Mouse (Mus musculus): ENCODE measurements around the gene Col7a1. TPM values are rescaled to one million over a fixed set of nuclear protein-coding genes. Genes with fewer than 3 reads are reported as not detected.

Gene Col7a1
- polyA plus RNA-seq, 1 experiment from 2014 or later, result 1.1 TPM

GRCm38 (mm10) chr9:108945111-108945510 is 8.3 kb upstream of the Col7a1 start:
- H3K9me3 ChIP-seq (ENCODE audit: control insufficient read depth, low read length), result no peaks in the 10 kb centered on the region
- H3K4me2 ChIP-seq, result no peak overlapping the region
- peaks cover 40% of the 10 kb centered on the region for H3K36me3 ChIP-seq (ENCODE audit: control insufficient read depth, insufficient read depth, low read length)
- H3K4me1 ChIP-seq (ENCODE audit: control insufficient read depth, insufficient read depth, low read length), result no peaks in the 10 kb centered on the region
- DNase-seq (ENCODE audit: low spot score, missing footprints) (no peak), ATAC-seq (ENCODE audit: low FRiP score) (no peak)
- 81% methylated on average over 9 of the region's 9 CpGs for WGBS
- H3K9ac ChIP-seq (ENCODE audit: low read length), result no peak overlapping the region
- H3K4me3 ChIP-seq (ENCODE audit: low read depth, low read length), result no peak overlapping the region
- H3K27ac ChIP-seq (ENCODE audit: low read depth, low read length), result no peak overlapping the region
- no peaks in the 10 kb centered on the region for H3K27me3 ChIP-seq (ENCODE audit: control insufficient read depth, insufficient read depth, low read length)

GRCm38 (mm10) chr9:108945608-108946007 is 7.8 kb upstream of the Col7a1 start:
- H3K36me3 ChIP-seq (ENCODE audit: control insufficient read depth, insufficient read depth, low read length), result peaks cover 44% of the 10 kb centered on the region

GRCm38 (mm10) chr9:108949231-108949966 is 4.0 kb upstream of the Col7a1 start:
- H3K36me3 ChIP-seq (ENCODE audit: control insufficient read depth, insufficient read depth, low read length), result peaks cover 44% of the 10 kb centered on the region
- H3K4me3 ChIP-seq (ENCODE audit: low read depth, low read length), result no peak overlapping the region
- no peak overlapping the region for H3K4me2 ChIP-seq
- H3K9me3 ChIP-seq (ENCODE audit: control insufficient read depth, low read length), result no peaks in the 10 kb centered on the region
- 0 out of 2 replicates have a peak, but pooled peaks cover 2% of the 10 kb centered on the region for H3K4me1 ChIP-seq (ENCODE audit: control insufficient read depth, insufficient read depth, low read length)
- ATAC-seq (ENCODE audit: low FRiP score) (no peak), DNase-seq (ENCODE audit: low spot score, missing footprints) (no peak)
- 85% methylated on average over 13 of the region's 13 CpGs for WGBS
- peaks cover 10% of the 10 kb centered on the region for H3K27me3 ChIP-seq (ENCODE audit: control insufficient read depth, insufficient read depth, low read length)
- no peak overlapping the region for H3K27ac ChIP-seq (ENCODE audit: low read depth, low read length)
- no peak overlapping the region for H3K9ac ChIP-seq (ENCODE audit: low read length)

More at GRCm38 (mm10) chr9:108945608-108946007, 7.8 kb upstream of the Col7a1 start:
- no peak for DNase-seq (ENCODE audit: low spot score, missing footprints)
- H3K9ac ChIP-seq (ENCODE audit: low read length), result no peak overlapping the region
- no peak overlapping the region for H3K4me2 ChIP-seq
- no peak overlapping the region for H3K4me3 ChIP-seq (ENCODE audit: low read depth, low read length)
- WGBS, result 92% methylated on average over 5 of the region's 5 CpGs
- H3K27me3 ChIP-seq (ENCODE audit: control insufficient read depth, insufficient read depth, low read length), result no peaks in the 10 kb centered on the region
- no peaks in the 10 kb centered on the region for H3K4me1 ChIP-seq (ENCODE audit: control insufficient read depth, insufficient read depth, low read length)
- no peak for ATAC-seq (ENCODE audit: low FRiP score)
- H3K27ac ChIP-seq (ENCODE audit: low read depth, low read length), result no peak overlapping the region
- H3K9me3 ChIP-seq (ENCODE audit: control insufficient read depth, low read length), result no peaks in the 10 kb centered on the region

GRCm38 (mm10) chr9:108949967-108950728 is 3.2 kb upstream of the Col7a1 start:
- H3K4me3 ChIP-seq (ENCODE audit: low read depth, low read length), result no peak overlapping the region
- 0 out of 2 replicates have a peak, but pooled peaks cover 2% of the 10 kb centered on the region for H3K4me1 ChIP-seq (ENCODE audit: control insufficient read depth, insufficient read depth, low read length)
- DNase-seq (ENCODE audit: low spot score, missing footprints) (no peak), ATAC-seq (ENCODE audit: low FRiP score) (no peak)
- H3K9me3 ChIP-seq (ENCODE audit: control insufficient read depth, low read length), result no peaks in the 10 kb centered on the region
- 83% methylated on average over 9 of the region's 9 CpGs for WGBS
- H3K4me2 ChIP-seq, result no peak overlapping the region
- H3K27me3 ChIP-seq (ENCODE audit: control insufficient read depth, insufficient read depth, low read length), result peaks cover 10% of the 10 kb centered on the region
- H3K9ac ChIP-seq (ENCODE audit: low read length), result no peak overlapping the region
- H3K27ac ChIP-seq (ENCODE audit: low read depth, low read length), result no peak overlapping the region
- H3K36me3 ChIP-seq (ENCODE audit: control insufficient read depth, insufficient read depth, low read length), result peaks cover 38% of the 10 kb centered on the region

- 96% methylated on average over 11 of the region's 11 CpGs for WGBS
- Histone ChIP-seq H3K9me3 (ENCODE audit: control insufficient read depth, low read length) (no peaks in the 10 kb centered on the region), H3K4me1 (ENCODE audit: control insufficient read depth, insufficient read depth, low read length) (0 out of 2 replicates have a peak, but pooled peaks cover 2% of the 10 kb centered on the region), H3K27ac (ENCODE audit: low read depth, low read length) (no peak overlapping the region), H3K9ac (ENCODE audit: low read length) (no peak overlapping the region), H3K36me3 (ENCODE audit: control insufficient read depth, insufficient read depth, low read length) (peaks cover 3% of the 10 kb centered on the region; the same call in 1 of the 2 replicates), H3K27me3 (ENCODE audit: control insufficient read depth, insufficient read depth, low read length) (peaks cover 10% of the 10 kb centered on the region), H3K4me2 (no peak overlapping the region), H3K4me3 (ENCODE audit: low read depth, low read length) (no peak overlapping the region)
- no peak for DNase-seq (ENCODE audit: low spot score, missing footprints)
- ATAC-seq (ENCODE audit: low FRiP score), result no peak
These were observed 1.9 kb downstream of the Col7a1 start for GRCm38 (mm10) chr9:108955241-108955640.

GRCm38 (mm10) chr9:108955846-108956245 is 2.5 kb downstream of the Col7a1 start:
- no peaks in the 10 kb centered on the region for H3K36me3 ChIP-seq (ENCODE audit: control insufficient read depth, insufficient read depth, low read length)
- H3K27me3 ChIP-seq (ENCODE audit: control insufficient read depth, insufficient read depth, low read length), result peaks cover 10% of the 10 kb centered on the region
- ATAC-seq (ENCODE audit: low FRiP score) (no peak), DNase-seq (ENCODE audit: low spot score, missing footprints) (no peak)
- no peak overlapping the region for H3K4me3 ChIP-seq (ENCODE audit: low read depth, low read length)
- H3K27ac ChIP-seq (ENCODE audit: low read depth, low read length), result no peak overlapping the region
- H3K4me1 ChIP-seq (ENCODE audit: control insufficient read depth, insufficient read depth, low read length), result 0 out of 2 replicates have a peak, but pooled peaks cover 2% of the 10 kb centered on the region
- no peaks in the 10 kb centered on the region for H3K9me3 ChIP-seq (ENCODE audit: control insufficient read depth, low read length)
- H3K4me2 ChIP-seq, result no peak overlapping the region
- 91% methylated on average over 11 of the region's 11 CpGs for WGBS
- H3K9ac ChIP-seq (ENCODE audit: low read length), result no peak overlapping the region

- DNase-seq (ENCODE audit: low spot score, missing footprints) (no peak), ATAC-seq (ENCODE audit: low FRiP score) (no peak)
- WGBS, result 77% methylated on average over 3 of the region's 3 CpGs
- no peaks in the 10 kb centered on the region for H3K27me3 ChIP-seq (ENCODE audit: control insufficient read depth, insufficient read depth, low read length)
- no peak overlapping the region for H3K4me3 ChIP-seq (ENCODE audit: low read depth, low read length)
- no peaks in the 10 kb centered on the region for H3K36me3 ChIP-seq (ENCODE audit: control insufficient read depth, insufficient read depth, low read length)
- H3K9ac ChIP-seq (ENCODE audit: low read length), result no peak overlapping the region
- H3K4me2 ChIP-seq, result no peak overlapping the region
- H3K9me3 ChIP-seq (ENCODE audit: control insufficient read depth, low read length), result no peaks in the 10 kb centered on the region
- no peaks in the 10 kb centered on the region for H3K4me1 ChIP-seq (ENCODE audit: control insufficient read depth, insufficient read depth, low read length)
- no peak overlapping the region for H3K27ac ChIP-seq (ENCODE audit: low read depth, low read length)
These were observed 10.2 kb downstream of the Col7a1 start for GRCm38 (mm10) chr9:108963577-108963976.

- Histone ChIP-seq H3K4me2 (no peak overlapping the region), H3K36me3 (ENCODE audit: control insufficient read depth, insufficient read depth, low read length) (no peaks in the 10 kb centered on the region), H3K9ac (ENCODE audit: low read length) (no peak overlapping the region), H3K4me1 (ENCODE audit: control insufficient read depth, insufficient read depth, low read length) (no peaks in the 10 kb centered on the region), H3K4me3 (ENCODE audit: low read depth, low read length) (no peak overlapping the region), H3K27me3 (ENCODE audit: control insufficient read depth, insufficient read depth, low read length) (no peaks in the 10 kb centered on the region), H3K27ac (ENCODE audit: low read depth, low read length) (no peak overlapping the region), H3K9me3 (ENCODE audit: control insufficient read depth, low read length) (no peaks in the 10 kb centered on the region)
- 87% methylated on average over 6 of the region's 6 CpGs for WGBS
- DNase-seq (ENCODE audit: low spot score, missing footprints) (no peak), ATAC-seq (ENCODE audit: low FRiP score) (no peak)
These were observed 11.0 kb downstream of the Col7a1 start for GRCm38 (mm10) chr9:108964338-108964737.

- H3K9me3 ChIP-seq (ENCODE audit: control insufficient read depth, low read length), result no peaks in the 10 kb centered on the region
- peak; percentile 19 for DNase-seq (ENCODE audit: low spot score, missing footprints)
- H3K4me1 ChIP-seq (ENCODE audit: control insufficient read depth, insufficient read depth, low read length), result no peaks in the 10 kb centered on the region
- no peak overlapping the region for H3K4me2 ChIP-seq
- H3K4me3 ChIP-seq (ENCODE audit: low read depth, low read length), result no peak overlapping the region
- H3K27ac ChIP-seq (ENCODE audit: low read depth, low read length), result no peak overlapping the region
- H3K36me3 ChIP-seq (ENCODE audit: control insufficient read depth, insufficient read depth, low read length), result no peaks in the 10 kb centered on the region
- no peak overlapping the region for H3K9ac ChIP-seq (ENCODE audit: low read length)
- 91% methylated on average over 8 of the region's 8 CpGs for WGBS
- no peak for ATAC-seq (ENCODE audit: low FRiP score)
- H3K27me3 ChIP-seq (ENCODE audit: control insufficient read depth, insufficient read depth, low read length), result no peaks in the 10 kb centered on the region
These were observed 17.2 kb downstream of the Col7a1 start for GRCm38 (mm10) chr9:108970623-108971022.

Measured in midbrain, embryonic 11.5 days (tissue).